ENCODE assay signal across 8 mouse cellular contexts in genomic region chr2:181410760-181411473, GRCm38 (mm10). TPM values are rescaled to one million over a fixed set of nuclear protein-coding genes. Genes with fewer than 3 reads are reported as not detected.
DNase-seq lines count a peak whose midpoint lies in the region; ATAC-seq and TF ChIP-seq lines count a peak whose summit lies in the region.

No protein-coding gene starts in this region.

- 0 out of 2 replicates have a peak overlapping the region, but pooled peaks have one; percentile 6 for H3K27ac ChIP-seq in embryonic fibroblast, embryonic 13.5 days (ENCODE audit: insufficient read depth, low read length)
- peak overlapping the region; percentile 35; the same call in 1 of the 2 replicates for H3K27ac ChIP-seq in neural tube, embryonic 14.5 days (ENCODE audit: low read depth, low read length)

- DNase-seq in adrenal gland, postnatal 10 days = peak; percentile 84
- peak; percentile 35 for DNase-seq in heart, postnatal 25 days (ENCODE audit: low spot score)
- peak; percentile 78 to 89 for DNase-seq in kidney, postnatal 36 days
- DNase-seq in lung, adult 2 months = peak; percentile 39
- DNase-seq in testis, postnatal 10 days (ENCODE audit: low spot score) = peak; percentile 83

- H3K4me1 ChIP-seq in embryonic fibroblast, embryonic 13.5 days (ENCODE audit: control insufficient read depth, insufficient read depth, low read length) = peaks cover 10% of the 10 kb centered on the region
- H3K4me1 ChIP-seq in lung, adult 2 months (ENCODE audit: control insufficient read depth, insufficient read depth, low read length) = peaks cover 6% of the 10 kb centered on the region; the same call in 1 of the 2 replicates
- H3K4me1 ChIP-seq in neural tube, embryonic 14.5 days (ENCODE audit: control insufficient read depth, insufficient read depth, low read length) = no peaks in the 10 kb centered on the region

- no peak overlapping the region for H3K4me3 ChIP-seq in embryonic fibroblast, embryonic 13.5 days (ENCODE audit: insufficient read depth, low read length)
- no peak overlapping the region for H3K4me3 ChIP-seq in lung, adult 2 months (replicated peaks; ENCODE audit: extremely low read depth, low read depth, low read length)
- no peak overlapping the region for H3K4me3 ChIP-seq in neural tube, embryonic 14.5 days (ENCODE audit: low read depth, low read length)

- ATAC-seq in CD4-positive, CD25-positive, alpha-beta regulatory T cell, adult 4 months = peak; percentile 98
- ATAC-seq in neural tube, embryonic 14.5 days (ENCODE audit: low read depth) = peak; percentile 84

- intact Hi-C loops in heart, postnatal 25 days (cut with DNase I) = loop anchor here (1.0 to 5.0 kb wide), 3 partner anchors 86 to 171 kb away; partner anchors contain the start of genes Tpd52l2 and Uckl1

- no peaks in the 10 kb centered on the region for H3K27me3 ChIP-seq in neural tube, embryonic 14.5 days (ENCODE audit: control insufficient read depth, insufficient read depth, low read length)

- no peak overlapping the region for H3K9ac ChIP-seq in neural tube, embryonic 14.5 days (replicated peaks; ENCODE audit: low read depth, low read length)

- H3K36me3 ChIP-seq in neural tube, embryonic 14.5 days (ENCODE audit: control insufficient read depth, insufficient read depth, low read length) = no peaks in the 10 kb centered on the region; the same call in 1 of the 2 replicates

- no peak overlapping the region for H3K4me2 ChIP-seq in neural tube, embryonic 14.5 days (ENCODE audit: low read depth, low read length)

- no peak for TF ChIP-seq POLR2A in embryonic fibroblast, embryonic 13.5 days (IDR thresholded peaks at IDR 0.05; ENCODE audit: low read depth, low read length)
- no peak for TF ChIP-seq POLR2A in lung, adult 2 months (IDR thresholded peaks at IDR 0.05; ENCODE audit: borderline replicate concordance, extremely low read depth, low read depth, low read length)

- 28% methylated on average over 4 of the region's 4 CpGs for WGBS in lung, adult 2 months
- WGBS in neural tube, embryonic 14.5 days = 29% methylated on average over 4 of the region's 4 CpGs

- TF ChIP-seq CTCF in embryonic fibroblast, embryonic 13.5 days (IDR thresholded peaks at IDR 0.05; ENCODE audit: borderline replicate concordance, insufficient read depth, low read length) = peak; percentile 73; the same call in 1 of the 2 replicates
- TF ChIP-seq CTCF in lung, adult 2 months (IDR thresholded peaks at IDR 0.05; ENCODE audit: insufficient read depth, low read length) = peak; percentile 85

- no peaks in the 10 kb centered on the region for H3K9me3 ChIP-seq in neural tube, embryonic 14.5 days (ENCODE audit: control insufficient read depth, low read length)

RNA-seq across cellular contexts. Expression of gene Lime1, which starts 31.0 kb away (rescaled TPM):
- 100 to 1,000 TPM; 302 to 371 TPM for polyA plus RNA-seq in CD4-positive, CD25-positive, alpha-beta regulatory T cell, adult 4 months (2017; shearing (Covaris generic))
- total RNA-seq in adrenal gland, postnatal 10 days (2021) = 10 to 100 TPM in 1 of 2 experiments, 1 to 10 TPM in 1; 8.8 to 19.2 TPM
- polyA plus RNA-seq in embryonic fibroblast, embryonic 13.5 days (2011; ENCODE audit: insufficient read length, low read depth, missing spikeins) = 6.8 and 8.1 TPM in 2 replicates
- 1 to 10 TPM; 7.0 to 7.4 TPM for total RNA-seq in heart, postnatal 25 days (2021)
- 60.5 and 89.8 TPM in 2 replicates for polyA plus RNA-seq in lung, adult 2 months (2012; rRNA removed)
- 44.7 and 46.2 TPM in 2 replicates for polyA plus RNA-seq in neural tube, embryonic 14.5 days (2014; fragmentation: Nextera tagmentation; extraction: Ambion mirVana)

RNA-seq across cellular contexts. Expression of gene Arfrp1, which starts 45.7 kb away (rescaled TPM):
- 10 to 100 TPM; 67.6 to 76.2 TPM for polyA plus RNA-seq in CD4-positive, CD25-positive, alpha-beta regulatory T cell, adult 4 months (2017; shearing (Covaris generic))
- 10 to 100 TPM; 37.9 to 48.2 TPM for total RNA-seq in adrenal gland, postnatal 10 days (2021)
- polyA plus RNA-seq in embryonic fibroblast, embryonic 13.5 days (2011; ENCODE audit: insufficient read length, low read depth, missing spikeins) = 32.8 and 37.6 TPM in 2 replicates
- total RNA-seq in heart, postnatal 25 days (2021) = 10 to 100 TPM; 54.3 to 54.9 TPM
- 29.1 and 42.9 TPM in 2 replicates for polyA plus RNA-seq in lung, adult 2 months (2012; rRNA removed)
- 57.8 and 66.0 TPM in 2 replicates for polyA plus RNA-seq in neural tube, embryonic 14.5 days (2014; fragmentation: Nextera tagmentation; extraction: Ambion mirVana)

RNA-seq across cellular contexts. Expression of gene Zgpat, which starts 46.2 kb away (rescaled TPM):
- 10 to 100 TPM; 16.4 to 23.4 TPM for polyA plus RNA-seq in CD4-positive, CD25-positive, alpha-beta regulatory T cell, adult 4 months (2017; shearing (Covaris generic))
- total RNA-seq in adrenal gland, postnatal 10 days (2021) = 10 to 100 TPM; 26.1 to 37.0 TPM
- polyA plus RNA-seq in embryonic fibroblast, embryonic 13.5 days (2011; ENCODE audit: insufficient read length, low read depth, missing spikeins) = 13.5 and 19.1 TPM in 2 replicates
- total RNA-seq in heart, postnatal 25 days (2021) = 10 to 100 TPM; 18.3 to 21.2 TPM
- 39.0 and 44.0 TPM in 2 replicates for polyA plus RNA-seq in lung, adult 2 months (2012; rRNA removed)
- polyA plus RNA-seq in neural tube, embryonic 14.5 days (2014; fragmentation: Nextera tagmentation; extraction: Ambion mirVana) = 59.3 and 67.7 TPM in 2 replicates

RNA-seq across cellular contexts. Expression of gene Zbtb46, which starts 48.3 kb away (rescaled TPM):
- 1 to 10 TPM; 3.4 to 4.3 TPM for polyA plus RNA-seq in CD4-positive, CD25-positive, alpha-beta regulatory T cell, adult 4 months (2017; shearing (Covaris generic))
- total RNA-seq in adrenal gland, postnatal 10 days (2021) = 10 to 100 TPM; 17.2 to 23.6 TPM
- polyA plus RNA-seq in embryonic fibroblast, embryonic 13.5 days (2011; ENCODE audit: insufficient read length, low read depth, missing spikeins) = 2.6 and 3.3 TPM in 2 replicates
- 10 to 100 TPM; 10.1 to 14.2 TPM for total RNA-seq in heart, postnatal 25 days (2021)
- 14.7 and 17.0 TPM in 2 replicates for polyA plus RNA-seq in lung, adult 2 months (2012; rRNA removed)
- 18.2 and 22.8 TPM in 2 replicates for polyA plus RNA-seq in neural tube, embryonic 14.5 days (2014; fragmentation: Nextera tagmentation; extraction: Ambion mirVana)
